11 mouse cellular contexts compared by ENCODE assay signal in genomic region chr6:91020810-91021209, GRCm38 (mm10). TPM values are rescaled to one million over a fixed set of nuclear protein-coding genes. Genes with fewer than 3 reads are reported as not detected.
DNase-seq lines count a peak whose midpoint lies in the region; ATAC-seq and TF ChIP-seq lines count a peak whose summit lies in the region.
"Had no signal": no experiment of that assay in that cellular context is flagged by ENCODE, and none has a peak within 500 bp of the region (broad histone marks: within the 10 kb centered on the region; RNA-seq: fewer than 3 reads in every experiment).

No protein-coding gene starts in this region.

- H3K9ac ChIP-seq in liver, embryonic 11.5 days (ENCODE audit: low read depth, low read length), result no peak overlapping the region
- no peak overlapping the region for H3K9ac ChIP-seq in liver, embryonic 12.5 days

- no peak for TF ChIP-seq POLR2A in brain, embryonic 14.5 days (IDR thresholded peaks at IDR 0.05; ENCODE audit: borderline replicate concordance, extremely low read depth, insufficient read depth, insufficient read length, poor library complexity, severe bottlenecking)

- H3K36me3 ChIP-seq in liver, embryonic 11.5 days (ENCODE audit: control insufficient read depth, insufficient read depth, low read length), result 0 out of 2 replicates have a peak, but pooled peaks cover 2% of the 10 kb centered on the region
- H3K36me3 ChIP-seq in liver, embryonic 12.5 days, result peaks cover 95% of the 10 kb centered on the region

- peak; percentile 71 for DNase-seq in 3T3-L1 (ENCODE audit: low read depth, low spot score)
- peak; percentile 25 for DNase-seq in brain, embryonic 14.5 days (ENCODE audit: low read depth)
- DNase-seq in kidney, adult 11 months, result peak; percentile 33
- peak; percentile 30 to 46 for DNase-seq in kidney, postnatal 4 days
- no peak for DNase-seq in liver, embryonic 11.5 days (ENCODE audit: low spot score)
- no peak for DNase-seq in spleen, postnatal 10 days (ENCODE audit: low spot score in 2 of 2)
- no peak for DNase-seq in left cerebral cortex, adult 2 months (ENCODE audit: extremely low spot score in 1 of 2, low spot score in 2 of 2)
- DNase-seq: cerebellum, postnatal 14 days had no signal

- H3K4me3 ChIP-seq in liver, embryonic 11.5 days (ENCODE audit: low read depth, low read length), result no peak overlapping the region
- H3K4me3 ChIP-seq in left cerebral cortex, adult 2 months, result no peak overlapping the region
- no peak overlapping the region for H3K4me3 ChIP-seq in liver, embryonic 12.5 days

- H3K4me1 ChIP-seq in liver, embryonic 11.5 days (replicated peaks; ENCODE audit: control insufficient read depth, insufficient read depth, low read length), result no peaks in the 10 kb centered on the region
- H3K4me1 ChIP-seq in liver, embryonic 12.5 days, result no peaks in the 10 kb centered on the region

- H3K4me2 ChIP-seq in liver, embryonic 11.5 days, result no peak overlapping the region
- no peak overlapping the region for H3K4me2 ChIP-seq in liver, embryonic 12.5 days

- H3K27me3 ChIP-seq in liver, embryonic 11.5 days (replicated peaks; ENCODE audit: control insufficient read depth, insufficient read depth, low read length), result no peaks in the 10 kb centered on the region
- no peaks in the 10 kb centered on the region for H3K27me3 ChIP-seq in liver, embryonic 12.5 days (replicated peaks)
- H3K27me3 ChIP-seq: CH12.LX had no signal

- ATAC-seq in liver, embryonic 11.5 days (replicated peaks; ENCODE audit: low FRiP score), result no peak
- ATAC-seq in liver, embryonic 12.5 days, result no peak
- ATAC-seq: intestine, embryonic 16.5 days had no signal

- TF ChIP-seq CTCF in brain, embryonic 14.5 days (IDR thresholded peaks at IDR 0.05; ENCODE audit: borderline replicate concordance, extremely low read depth, insufficient read depth, insufficient read length), result no peak
- no peak for TF ChIP-seq CTCF in left cerebral cortex, adult 2 months (IDR thresholded peaks at IDR 0.05)

- no peak overlapping the region for H3K27ac ChIP-seq in liver, embryonic 11.5 days (ENCODE audit: low read depth, low read length)
- H3K27ac ChIP-seq in left cerebral cortex, adult 2 months, result no peak overlapping the region
- no peak overlapping the region for H3K27ac ChIP-seq in liver, embryonic 12.5 days

- WGBS in liver, embryonic 11.5 days, result 85% methylated on average over 7 of the region's 7 CpGs
- WGBS in liver, embryonic 12.5 days (ENCODE audit: insufficient replicate concordance), result 91% methylated on average over 7 of the region's 7 CpGs

- no peaks in the 10 kb centered on the region for H3K9me3 ChIP-seq in liver, embryonic 11.5 days (ENCODE audit: control insufficient read depth, low read length)
- H3K9me3 ChIP-seq in liver, embryonic 12.5 days (replicated peaks), result no peaks in the 10 kb centered on the region

- intact Hi-C loops in left cerebral cortex, adult 2 months (cut with DNase I), result no loop called here

RNA-seq across cellular contexts. Expression of gene Iqsec1, which starts 32.3 kb away (rescaled TPM):
- 55.5 and 91.1 TPM in 2 replicates for polyA plus RNA-seq in brain, embryonic 14.5 days (2012; rRNA removed)
- polyA plus RNA-seq in liver, embryonic 11.5 days (2014; fragmentation: Nextera tagmentation; extraction: Ambion mirVana), result 5.6 and 9.1 TPM in 2 replicates
- 100 to 1,000 TPM; 369 to 377 TPM for total RNA-seq in left cerebral cortex, adult 2 months (2021)
- 3.9 and 4.4 TPM in 2 replicates for polyA plus RNA-seq in liver, embryonic 12.5 days (2016; fragmentation: Nextera tagmentation; extraction: Ambion mirVana)

Comparison
In these comparisons a context has a peak if more than half of its experiments do, and no peak if none do; other contexts are left out.
1. DNase-seq: peak in 3T3-L1 (single experiment), brain, embryonic 14.5 days (single experiment), kidney, adult 11 months (single experiment) and kidney, postnatal 4 days (2 of 2); none in liver, embryonic 11.5 days (single experiment), spleen, postnatal 10 days (0 of 2) and left cerebral cortex, adult 2 months (0 of 2).